ENCODE assay signal across 20 mouse cellular contexts in genomic region chr11:21168828-21169607, GRCm38 (mm10).
A peak's percentile ranks its signal among the peaks of the same experiment; 100 is the strongest.
DNase-seq lines count a peak whose midpoint lies in the region; ATAC-seq and TF ChIP-seq lines count a peak whose summit lies in the region.
"Had no signal": no experiment of that assay in that cellular context is flagged by ENCODE, and none has a peak within 500 bp of the region (broad histone marks: within the 10 kb centered on the region; RNA-seq: fewer than 3 reads in every experiment).

No protein-coding gene starts in this region.

- no peak overlapping the region for H3K9ac ChIP-seq in kidney, postnatal 0 days (ENCODE audit: low read depth, low read length)
- no peak overlapping the region for H3K9ac ChIP-seq in liver, embryonic 12.5 days
- H3K9ac ChIP-seq: intestine, embryonic 15.5 days; liver, postnatal 0 days; neural tube, embryonic 13.5 days had no signal

- no peaks in the 10 kb centered on the region for H3K9me3 ChIP-seq in kidney, postnatal 0 days (replicated peaks; ENCODE audit: low read length)
- H3K9me3 ChIP-seq in liver, embryonic 12.5 days (replicated peaks) = no peaks in the 10 kb centered on the region; the same call in 1 of the 2 replicates
- H3K9me3 ChIP-seq: intestine, embryonic 15.5 days; neural tube, embryonic 13.5 days had no signal

- TF ChIP-seq CTCF in kidney, postnatal 0 days (IDR thresholded peaks at IDR 0.05; ENCODE audit: low read depth) = no peak

- H3K4me2 ChIP-seq in kidney, postnatal 0 days (ENCODE audit: low read length) = no peak overlapping the region
- no peak overlapping the region for H3K4me2 ChIP-seq in liver, embryonic 12.5 days
- H3K4me2 ChIP-seq: heart, embryonic 11.5 days; intestine, embryonic 15.5 days; neural tube, embryonic 13.5 days had no signal

- H3K27ac ChIP-seq in kidney, postnatal 0 days = peak overlapping the region; percentile 15; the same call in 1 of the 2 replicates
- H3K27ac ChIP-seq in liver, embryonic 12.5 days = no peak overlapping the region
- H3K27ac ChIP-seq: intestine, embryonic 15.5 days; left cerebral cortex, adult 2 months; neural tube, embryonic 13.5 days had no signal

- no peaks in the 10 kb centered on the region for H3K27me3 ChIP-seq in kidney, postnatal 0 days (ENCODE audit: insufficient read depth, low read length)
- H3K27me3 ChIP-seq in liver, embryonic 12.5 days (replicated peaks) = no peaks in the 10 kb centered on the region
- H3K27me3 ChIP-seq: intestine, embryonic 15.5 days; neural tube, embryonic 13.5 days had no signal

- 68% methylated on average over 6 of the region's 6 CpGs for WGBS in kidney, postnatal 0 days
- WGBS in liver, embryonic 12.5 days (ENCODE audit: insufficient replicate concordance) = 73% methylated on average over 6 of the region's 6 CpGs

- peak; percentile 22; the same call in 1 of the 2 replicates for ATAC-seq in kidney, postnatal 0 days (replicated peaks; ENCODE audit: low FRiP score, low read depth)
- no peak for ATAC-seq in liver, embryonic 12.5 days
- ATAC-seq: CD4-positive, CD25-positive, alpha-beta regulatory T cell, adult 4 months; intestine, embryonic 15.5 days; liver, postnatal 0 days; midbrain, embryonic 16.5 days had no signal

- peak; percentile 21 for DNase-seq in kidney, adult 9 months
- no peak for DNase-seq in kidney, postnatal 14 days
- DNase-seq in ES-CJ7 (ENCODE audit: low read depth, low spot score) = peak; percentile 69
- DNase-seq in Muller cell, postnatal 12 days (ENCODE audit: inconsistent ontology term) = peak; percentile 57
- DNase-seq in kidney, postnatal 0 days (ENCODE audit: low spot score) = no peak
- no peak for DNase-seq in ovary, postnatal 14 days (ENCODE audit: low spot score)
- DNase-seq: adrenal gland, adult 2 months; cerebellum, adult 2 months; gastrocnemius, postnatal 10 days; liver, postnatal 0 days; lung, postnatal 4 days; right cerebral cortex, adult 18-20 months; thymus, postnatal 36 days had no signal

- H3K36me3 ChIP-seq in kidney, postnatal 0 days (ENCODE audit: insufficient read depth, low read length) = no peaks in the 10 kb centered on the region
- H3K36me3 ChIP-seq in liver, embryonic 12.5 days = no peaks in the 10 kb centered on the region
- H3K36me3 ChIP-seq: intestine, embryonic 15.5 days; neural tube, embryonic 13.5 days had no signal

- no peak overlapping the region for H3K4me3 ChIP-seq in kidney, postnatal 0 days (replicated peaks; ENCODE audit: low read depth, low read length)
- no peak overlapping the region for H3K4me3 ChIP-seq in liver, embryonic 12.5 days
- H3K4me3 ChIP-seq: intestine, embryonic 15.5 days; left cerebral cortex, adult 2 months; neural tube, embryonic 13.5 days had no signal

- H3K4me1 ChIP-seq in kidney, postnatal 0 days (replicated peaks; ENCODE audit: insufficient read depth, low read length) = no peaks in the 10 kb centered on the region
- peaks cover 31% of the 10 kb centered on the region for H3K4me1 ChIP-seq in liver, embryonic 12.5 days

Comparison
In these comparisons a context has a peak if more than half of its experiments do, and no peak if none do; other contexts are left out.
1. DNase-seq: peak in kidney, adult 9 months (single experiment), ES-CJ7 (single experiment) and Muller cell, postnatal 12 days (single experiment); none in kidney, postnatal 14 days (single experiment), kidney, postnatal 0 days (single experiment) and ovary, postnatal 14 days (single experiment).